Mouse (Mus musculus) heart, embryonic 16.5 days (tissue): ENCODE results near the gene Lbx2. TPM values are rescaled to one million over a fixed set of nuclear protein-coding genes. Genes with fewer than 3 reads are reported as not detected.
A peak's percentile ranks its signal among the peaks of the same experiment; 100 is the strongest.

Experiments
- ATAC-seq: fragments of 200-750 bp; cut with Nextera tagmentation; replicated peaks from 2 replicates; pipeline ENCODE4 v1.8.0; 2017; ENCODE audit warnings: moderate number of reproducible peaks; ENCODE audit not compliant: insufficient read depth, low FRiP score; ENCODE audit errors: extremely low read depth
- H3K27ac ChIP-seq: fragments of 300-500 bp; sonication (generic); 2 replicates; pipeline ENCODE4 v1.5.1; 2014; ENCODE audit warnings: mild to moderate bottlenecking, low read length, control low read depth, moderate library complexity
- H3K27me3 ChIP-seq: fragments of 300-500 bp; sonication (generic); 2 replicates; pipeline ENCODE4 v1.6.1; 2014; ENCODE audit warnings: low read length, mixed read lengths; ENCODE audit not compliant: control insufficient read depth, insufficient read depth
- H3K36me3 ChIP-seq: fragments of 300-500 bp; sonication (generic); 2 replicates; pipeline ENCODE4 v1.6.1; 2014; ENCODE audit not compliant: control insufficient read depth, insufficient read depth
- H3K4me1 ChIP-seq: fragments of 300-500 bp; sonication (generic); 2 replicates; pipeline ENCODE4 v1.6.1; 2014; ENCODE audit warnings: low read length, mixed read lengths; ENCODE audit not compliant: control insufficient read depth, insufficient read depth
- H3K4me2 ChIP-seq: fragments of 300-500 bp; sonication (generic); 2 replicates; pipeline ENCODE4 v1.6.1; 2014; ENCODE audit warnings: low read depth, mild to moderate bottlenecking, control low read depth, low read length
- H3K4me3 ChIP-seq: fragments of 300-500 bp; sonication (generic); 2 replicates; pipeline ENCODE4 v1.5.1; 2014; ENCODE audit warnings: mild to moderate bottlenecking, control low read depth, low read length
- H3K9ac ChIP-seq: fragments of 300-500 bp; sonication (generic); 2 replicates; pipeline ENCODE4 v1.6.1; 2014; ENCODE audit warnings: low read length, control low read depth
- H3K9me3 ChIP-seq: fragments of 300-500 bp; sonication (generic); replicated peaks from 2 replicates; pipeline ENCODE4 v1.6.1; 2016; ENCODE audit warnings: low read length; ENCODE audit not compliant: control insufficient read depth
- WGBS: fragments of 180-500 bp; shearing (Covaris S2); extraction: QIAGEN DNeasy Blood & Tissue Kit; methylation state at CpG from one replicate; pipeline ENCODE4 v1.1.7; 2014; 5-methylcytosine and 5-hydroxymethylcytosine counted together
- polyA plus RNA-seq: library from polyadenylated mRNA; unstranded; fragments of >200 nt; fragmentation: Nextera tagmentation; extraction: Ambion mirVana; gene quantifications from 2 replicates; pipeline ENCODE4 v1.2.1, GENCODE M21; 2015

Lbx2 gene
- polyA plus RNA-seq, 1 experiment from 2014 or later = 0.35 TPM

GRCm38 (mm10) chr6:83121863-83122710 is 35.9 kb downstream of the Lbx2 start:
- Histone ChIP-seq H3K4me2 (peak overlapping the region; percentile 94), H3K27me3 (no peaks in the 10 kb centered on the region), H3K36me3 (peaks cover 10% of the 10 kb centered on the region), H3K4me3 (peak overlapping the region; percentile 83), H3K4me1 (peaks cover 33% of the 10 kb centered on the region), H3K27ac (peak overlapping the region; percentile 93), H3K9ac (peak overlapping the region; percentile 89), H3K9me3 (no peaks in the 10 kb centered on the region)
- 2% methylated on average over 51 of the region's 52 CpGs for WGBS
- ATAC-seq = no peak; the same call in none of the 2 replicates

DNA sequence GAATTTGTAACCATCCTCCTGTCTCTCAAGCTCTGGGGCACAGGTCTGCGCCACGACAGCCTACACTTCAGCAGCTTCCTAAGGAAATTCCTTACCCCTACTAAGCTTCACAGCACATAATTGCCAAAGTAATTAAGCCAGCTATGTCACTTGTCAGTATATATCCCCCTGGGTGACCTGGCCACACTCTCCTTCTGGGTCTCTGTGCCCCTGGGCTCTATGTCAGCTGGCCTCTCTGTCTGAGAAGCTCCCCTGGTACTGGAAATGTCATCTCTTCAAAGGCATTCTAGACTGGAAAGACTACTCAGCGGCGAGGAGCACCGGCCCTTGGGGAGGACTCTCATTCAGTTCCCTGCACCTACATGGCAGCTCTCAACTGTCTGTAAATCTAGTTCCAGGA is 36.8 kb downstream of the Lbx2 start:
- H3K36me3 ChIP-seq = peaks cover 2% of the 10 kb centered on the region
- no peaks in the 10 kb centered on the region for H3K27me3 ChIP-seq
- H3K27ac ChIP-seq = no peak overlapping the region
- no peak for ATAC-seq
- H3K4me1 ChIP-seq = peaks cover 33% of the 10 kb centered on the region
- no peak overlapping the region for H3K4me3 ChIP-seq
- H3K9ac ChIP-seq = peak overlapping the region; percentile 89
- no peak overlapping the region for H3K4me2 ChIP-seq
- 83% methylated on average over 5 of the region's 5 CpGs for WGBS
- no peaks in the 10 kb centered on the region for H3K9me3 ChIP-seq

GRCm38 (mm10) chr6:83124851-83125312 is 38.7 kb downstream of the Lbx2 start:
- WGBS = under 1% methylated on average over 30 of the region's 30 CpGs
- ATAC-seq = peak; percentile 25; the same call in 1 of the 2 replicates

GRCm38 (mm10) chr6:83125331-83125730 is 39.2 kb downstream of the Lbx2 start, which contains the start of gene Ino80b:
Gene Ino80b (minus strand): TSS chr6:83125431.
- Histone ChIP-seq H3K27me3 (no peaks in the 10 kb centered on the region), H3K4me3 (peak within 1 kb of the TSS; percentile 92), H3K27ac (peak within 1 kb of the TSS; percentile 70), H3K4me1 (peaks cover 24% of the 10 kb centered on the region), H3K9ac (peak within 1 kb of the TSS; percentile 86), H3K4me2 (peak within 1 kb of the TSS; percentile 97), H3K9me3 (no peaks in the 10 kb centered on the region), H3K36me3 (no peaks in the 10 kb centered on the region)
- ATAC-seq = no peak
- 25% methylated on average over 5 of the region's 5 CpGs for WGBS

More at GRCm38 (mm10) chr6:83124851-83125312, 38.7 kb downstream of the Lbx2 start:
- peak overlapping the region; percentile 97 for H3K4me2 ChIP-seq
- peak overlapping the region; percentile 86 for H3K9ac ChIP-seq
- peak overlapping the region; percentile 70 for H3K27ac ChIP-seq
- no peaks in the 10 kb centered on the region for H3K27me3 ChIP-seq
- H3K4me3 ChIP-seq = peak overlapping the region; percentile 92
- no peaks in the 10 kb centered on the region for H3K9me3 ChIP-seq
- H3K4me1 ChIP-seq = peaks cover 28% of the 10 kb centered on the region
- H3K36me3 ChIP-seq = no peaks in the 10 kb centered on the region

- H3K4me3 ChIP-seq = no peak overlapping the region
- H3K36me3 ChIP-seq = no peaks in the 10 kb centered on the region
- no peak for ATAC-seq
- H3K9ac ChIP-seq = no peak overlapping the region
- H3K27ac ChIP-seq = no peak overlapping the region
- WGBS = 96% methylated on average over 5 of the region's 5 CpGs
- H3K4me1 ChIP-seq = peaks cover 14% of the 10 kb centered on the region
- no peak overlapping the region for H3K4me2 ChIP-seq
- no peaks in the 10 kb centered on the region for H3K9me3 ChIP-seq
- H3K27me3 ChIP-seq = no peaks in the 10 kb centered on the region
Measured at GRCm38 (mm10) chr6:83127419-83127818, 41.3 kb downstream of the Lbx2 start.

DNA sequence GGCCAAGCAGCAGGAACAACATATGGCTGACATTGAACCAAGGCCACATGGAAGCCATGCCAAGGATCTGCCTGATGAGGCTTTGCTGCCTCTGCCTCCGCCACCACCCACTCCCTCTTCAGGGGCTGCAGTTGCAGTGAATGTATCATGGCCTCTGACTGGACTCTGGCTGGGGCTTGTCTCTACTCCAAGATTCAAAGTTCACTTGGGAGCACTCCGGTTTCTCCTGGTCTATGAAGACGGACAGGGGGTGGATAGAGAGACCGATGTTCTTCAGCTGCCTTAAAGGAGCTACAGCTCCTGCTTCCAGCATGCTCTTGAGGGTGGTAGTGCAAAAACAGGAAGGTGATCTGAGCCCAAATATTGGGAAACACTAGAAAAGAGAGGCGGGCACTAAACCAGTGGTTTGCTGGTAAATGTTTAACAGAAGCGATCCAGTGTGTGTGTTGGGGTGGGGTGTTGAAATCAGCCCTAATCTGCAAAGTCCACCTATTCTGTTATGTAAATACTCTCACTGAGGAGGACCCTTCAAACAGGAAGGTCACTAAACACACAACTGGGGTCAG is 45.4 kb downstream of the Lbx2 start:
- Histone ChIP-seq H3K4me3 (no peak overlapping the region), H3K9ac (no peak overlapping the region), H3K27me3 (no peaks in the 10 kb centered on the region), H3K9me3 (no peaks in the 10 kb centered on the region), H3K4me1 (peaks cover 6% of the 10 kb centered on the region; the same call in 1 of the 2 replicates), H3K36me3 (no peaks in the 10 kb centered on the region), H3K27ac (no peak overlapping the region), H3K4me2 (no peak overlapping the region)
- 62% methylated on average over 6 of the region's 6 CpGs for WGBS
- ATAC-seq = no peak

GRCm38 (mm10) chr6:83132176-83132919 is 46.2 kb downstream of the Lbx2 start:
- Histone ChIP-seq H3K4me1 (peaks cover 6% of the 10 kb centered on the region; the same call in 1 of the 2 replicates), H3K27ac (no peak overlapping the region), H3K9ac (no peak overlapping the region), H3K27me3 (no peaks in the 10 kb centered on the region), H3K4me3 (no peak overlapping the region), H3K4me2 (no peak overlapping the region), H3K36me3 (no peaks in the 10 kb centered on the region), H3K9me3 (no peaks in the 10 kb centered on the region)
- 82% methylated on average over 9 of the region's 9 CpGs for WGBS
- ATAC-seq = no peak

- Histone ChIP-seq H3K4me3 (no peak overlapping the region), H3K9me3 (no peaks in the 10 kb centered on the region), H3K4me1 (peaks cover 20% of the 10 kb centered on the region), H3K27me3 (no peaks in the 10 kb centered on the region), H3K9ac (no peak overlapping the region), H3K36me3 (no peaks in the 10 kb centered on the region), H3K27ac (no peak overlapping the region), H3K4me2 (no peak overlapping the region)
- no peak for ATAC-seq
- 67% methylated on average over 3 of the region's 3 CpGs for WGBS
Measured at GRCm38 (mm10) chr6:83134226-83134625, 48.1 kb downstream of the Lbx2 start.
